Mouse (Mus musculus) hindbrain, postnatal 0 days (tissue): ENCODE data around the gene Bin2. TPM values are rescaled to one million over a fixed set of nuclear protein-coding genes. Genes with fewer than 3 reads are reported as not detected.

Source experiments
- ATAC-seq: fragments of 200-750 bp; cut with Nextera tagmentation; 2 replicates; pipeline ENCODE4 v1.8.0; 2017; ENCODE audit warnings: mild to moderate bottlenecking, moderate TSS enrichment, moderate library complexity
- DNase-seq: peaks from one replicate; pipeline ENCODE4 v3.0.0-alpha.2; 2015; ENCODE audit warnings: low spot score
- H3K27ac ChIP-seq: fragments of 300-500 bp; sonication (generic); 2 replicates; pipeline ENCODE4 v1.5.1; 2014; ENCODE audit warnings: mild to moderate bottlenecking
- H3K27me3 ChIP-seq: fragments of 300-500 bp; sonication (generic); 2 replicates; pipeline ENCODE4 v1.6.1; 2014; ENCODE audit warnings: low read length, mixed read lengths; ENCODE audit not compliant: insufficient read depth
- H3K36me3 ChIP-seq: fragments of 300-500 bp; sonication (generic); 2 replicates; pipeline ENCODE4 v1.6.1; 2014; ENCODE audit warnings: low read length, mixed read lengths; ENCODE audit not compliant: insufficient read depth
- H3K4me1 ChIP-seq: fragments of 300-500 bp; sonication (generic); 2 replicates; pipeline ENCODE4 v1.6.1; 2014; ENCODE audit warnings: antibody characterized with exemption, low read length, mixed read lengths; ENCODE audit not compliant: insufficient read depth
- H3K4me2 ChIP-seq: fragments of 300-500 bp; sonication (generic); 2 replicates; pipeline ENCODE4 v1.6.1; 2014; ENCODE audit warnings: low read depth, mild to moderate bottlenecking, low read length, moderate library complexity, mixed read lengths
- H3K4me3 ChIP-seq: fragments of 300-500 bp; sonication (generic); 2 replicates; pipeline ENCODE4 v1.5.1; 2014; ENCODE audit warnings: low read length
- H3K9ac ChIP-seq: fragments of 300-500 bp; sonication (generic); replicated peaks from 2 replicates; pipeline ENCODE4 v1.6.1; 2014; ENCODE audit warnings: mild to moderate bottlenecking, low read length, moderate library complexity, mixed read lengths
- H3K9me3 ChIP-seq: fragments of 300-500 bp; sonication (generic); 2 replicates; pipeline ENCODE4 v1.6.1; 2016; ENCODE audit warnings: low read length, mixed read lengths
- CTCF ChIP-seq: IDR thresholded peaks from 2 replicates; pipeline ENCODE4 v1.5.1; 2016; ENCODE audit warnings: antibody characterized with exemption, control low read depth, low read depth
- WGBS: fragments of 180-500 bp; shearing (Covaris S2); extraction: QIAGEN DNeasy Blood & Tissue Kit; methylation state at CpG from one replicate; pipeline ENCODE4 v1.1.7; 2014; 5-methylcytosine and 5-hydroxymethylcytosine counted together
- polyA plus RNA-seq: library from polyadenylated mRNA; unstranded; fragments of >200 nt; fragmentation: Nextera tagmentation; extraction: Ambion mirVana; gene quantifications from 2 replicates; pipeline ENCODE4 v1.2.1, GENCODE M21; 2015
- total RNA-seq: library from RNA; depleted of rRNA; stranded (reverse); fragments of >200 nt; gene quantifications from 2 replicates; pipeline ENCODE4 v1.2.3, GENCODE M21; 2014

The Bin2 gene
- total and polyA plus RNA-seq, 2 experiments from 2014 or later = 0.63 to 1.4 TPM

DNA sequence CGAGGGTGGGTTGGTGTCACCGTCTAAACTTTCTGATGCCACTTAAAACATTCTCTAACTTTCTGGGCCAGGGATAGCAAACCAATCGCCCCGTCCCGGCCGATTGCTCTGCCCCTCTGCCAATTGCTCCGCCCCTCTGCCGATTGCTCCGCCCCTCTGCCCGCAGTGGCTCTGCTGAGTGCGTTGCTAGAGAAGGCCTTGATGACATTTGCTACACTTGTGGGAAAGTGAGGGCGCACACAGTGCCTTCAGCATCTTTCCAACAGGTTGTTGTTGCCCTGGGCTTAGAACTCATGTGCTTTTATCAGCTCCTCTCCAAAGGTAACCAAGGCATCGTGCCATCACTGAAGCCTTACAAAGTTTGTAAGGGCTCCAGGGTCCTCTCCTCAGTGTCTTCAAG lies 15.9 kb upstream of the Bin2 start:
- 19% methylated on average over 13 of the region's 13 CpGs for WGBS
- Histone ChIP-seq H3K27ac (no peak overlapping the region), H3K27me3 (no peaks in the 10 kb centered on the region), H3K9me3 (peaks cover 3% of the 10 kb centered on the region; the same call in 1 of the 2 replicates), H3K4me3 (no peak overlapping the region), H3K4me2 (no peak overlapping the region), H3K9ac (no peak overlapping the region), H3K36me3 (no peaks in the 10 kb centered on the region), H3K4me1 (no peaks in the 10 kb centered on the region)
- TF ChIP-seq CTCF = no peak
- ATAC-seq (no peak), DNase-seq (no peak)

- ATAC-seq (no peak), DNase-seq (no peak)
- Histone ChIP-seq H3K9ac (no peak overlapping the region), H3K4me1 (no peaks in the 10 kb centered on the region), H3K27me3 (no peaks in the 10 kb centered on the region), H3K27ac (no peak overlapping the region), H3K9me3 (no peaks in the 10 kb centered on the region), H3K36me3 (no peaks in the 10 kb centered on the region), H3K4me2 (no peak overlapping the region), H3K4me3 (no peak overlapping the region)
- WGBS = 70% methylated on average over 10 of the region's 10 CpGs
- TF ChIP-seq CTCF = no peak
Measured at GRCm38 (mm10) chr15:100684450-100684849, 15.1 kb upstream of the Bin2 start.

GRCm38 (mm10) chr15:100683041-100683440 lies 13.7 kb upstream of the Bin2 start:
- 42% methylated on average over 2 of the region's 2 CpGs for WGBS
- peak; percentile 55; the same call in 1 of the 2 replicates for ATAC-seq

GRCm38 (mm10) chr15:100681770-100682169 lies 12.4 kb upstream of the Bin2 start:
- ATAC-seq = no peak
- H3K36me3 ChIP-seq = no peaks in the 10 kb centered on the region
- H3K27ac ChIP-seq = no peak overlapping the region
- TF ChIP-seq CTCF = no peak
- no peak overlapping the region for H3K4me2 ChIP-seq
- no peaks in the 10 kb centered on the region for H3K9me3 ChIP-seq
- H3K27me3 ChIP-seq = no peaks in the 10 kb centered on the region
- no peak for DNase-seq
- no peaks in the 10 kb centered on the region for H3K4me1 ChIP-seq
- WGBS = 36% methylated on average over 7 of the region's 7 CpGs
- no peak overlapping the region for H3K4me3 ChIP-seq
- H3K9ac ChIP-seq = no peak overlapping the region

More at GRCm38 (mm10) chr15:100683041-100683440, 13.7 kb upstream of the Bin2 start:
- Histone ChIP-seq H3K27ac (no peak overlapping the region), H3K4me3 (no peak overlapping the region), H3K9ac (no peak overlapping the region), H3K9me3 (no peaks in the 10 kb centered on the region), H3K36me3 (no peaks in the 10 kb centered on the region), H3K4me2 (no peak overlapping the region), H3K27me3 (no peaks in the 10 kb centered on the region), H3K4me1 (no peaks in the 10 kb centered on the region)
- peak; percentile 86 for TF ChIP-seq CTCF
- peak; percentile 88 for DNase-seq

GRCm38 (mm10) chr15:100680381-100680780 lies 11.0 kb upstream of the Bin2 start:
- H3K4me2 ChIP-seq = no peak overlapping the region
- H3K27ac ChIP-seq = no peak overlapping the region
- WGBS = 57% methylated on average over 3 of the region's 3 CpGs
- no peak overlapping the region for H3K4me3 ChIP-seq
- H3K36me3 ChIP-seq = no peaks in the 10 kb centered on the region
- no peak for TF ChIP-seq CTCF
- no peak for DNase-seq
- no peaks in the 10 kb centered on the region for H3K27me3 ChIP-seq
- no peaks in the 10 kb centered on the region for H3K4me1 ChIP-seq
- 0 out of 2 replicates have a peak overlapping the region, but pooled peaks have one; percentile 17 for H3K9ac ChIP-seq
- no peaks in the 10 kb centered on the region for H3K9me3 ChIP-seq
- ATAC-seq = no peak

- H3K4me3 ChIP-seq = no peak overlapping the region
- WGBS = 92% methylated on average over 14 of the region's 14 CpGs
- H3K9me3 ChIP-seq = no peaks in the 10 kb centered on the region
- ATAC-seq = no peak
- no peak overlapping the region for H3K27ac ChIP-seq
- no peak overlapping the region for H3K9ac ChIP-seq
- no peaks in the 10 kb centered on the region for H3K4me1 ChIP-seq
- H3K27me3 ChIP-seq = no peaks in the 10 kb centered on the region
- TF ChIP-seq CTCF = no peak
- DNase-seq = no peak
- H3K4me2 ChIP-seq = no peak overlapping the region
- H3K36me3 ChIP-seq = no peaks in the 10 kb centered on the region
Measured at GRCm38 (mm10) chr15:100679005-100679404, 9.7 kb upstream of the Bin2 start.

DNA sequence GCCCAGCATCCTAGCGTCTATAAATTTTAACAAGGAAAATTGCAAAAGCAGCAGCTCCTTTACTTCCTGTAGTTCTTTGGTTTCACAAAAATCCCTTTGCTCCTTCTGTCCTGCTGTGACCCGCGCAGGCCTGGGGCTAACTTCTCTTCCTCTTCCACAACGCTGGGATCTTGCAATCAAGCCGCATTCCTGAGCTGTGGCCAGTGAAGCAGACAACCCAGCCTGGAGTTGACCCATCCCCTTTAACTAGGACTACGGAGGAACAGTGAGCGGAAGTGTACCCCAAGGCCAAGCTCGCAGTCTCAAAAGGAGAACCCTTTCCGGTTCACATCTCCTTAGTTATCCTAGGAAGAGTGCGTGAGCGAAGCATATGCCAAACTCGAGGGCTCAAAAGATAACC lies 9.2 kb upstream of the Bin2 start:
- ATAC-seq (no peak), DNase-seq (no peak)
- H3K4me1 ChIP-seq = no peaks in the 10 kb centered on the region
- H3K27ac ChIP-seq = no peak overlapping the region
- H3K9me3 ChIP-seq = no peaks in the 10 kb centered on the region
- TF ChIP-seq CTCF = no peak
- 88% methylated on average over 12 of the region's 12 CpGs for WGBS
- no peak overlapping the region for H3K9ac ChIP-seq
- no peaks in the 10 kb centered on the region for H3K27me3 ChIP-seq
- H3K4me2 ChIP-seq = no peak overlapping the region
- H3K36me3 ChIP-seq = no peaks in the 10 kb centered on the region
- no peak overlapping the region for H3K4me3 ChIP-seq
